ENCODE assay signal across 32 mouse cellular contexts in genomic region chr1:71307362-71307761, GRCm38 (mm10).
DNase-seq lines count a peak whose midpoint lies in the region; ATAC-seq and TF ChIP-seq lines count a peak whose summit lies in the region.
"Had no signal": no experiment of that assay in that cellular context is flagged by ENCODE, and none has a peak within 500 bp of the region (broad histone marks: within the 10 kb centered on the region; RNA-seq: fewer than 3 reads in every experiment).

No protein-coding gene starts in this region.

- peak in 1 of 2 experiments; percentile 16 for DNase-seq in heart, adult 2 months
- DNase-seq in heart, postnatal 25 days (ENCODE audit: low spot score): no peak
- peak; percentile 32 to 50 for DNase-seq in heart, adult 9 months (ENCODE audit: low spot score in 2 of 2)
- no peak for DNase-seq in frontal cortex, postnatal 10 days (ENCODE audit: low spot score in 2 of 2)
- DNase-seq in kidney, adult 9 months: no peak
- no peak for DNase-seq in thymus, postnatal 14 days
- DNase-seq: adrenal gland, adult 2 months; adrenal gland, postnatal 36 days; B cell, adult 2 months; cerebellum, adult 2 months; cerebellum, postnatal 14 days; gastrocnemius, postnatal 25 days; kidney, adult 8-10 months; kidney, postnatal 14 days; left cerebral cortex, postnatal 4 days; liver, postnatal 0 days; lung, postnatal 10 days; retina, postnatal 1 day; right cerebral cortex, postnatal 25 days had no signal

- intact Hi-C loops in heart, adult 2 months (cut with DNase I): no loop called here
- intact Hi-C loops in heart, postnatal 25 days (cut with DNase I): no loop called here

- H3K4me3 ChIP-seq in heart, adult 2 months: no peak overlapping the region
- H3K4me3 ChIP-seq in heart, embryonic 11.5 days (ENCODE audit: low read depth, low read length): no peak overlapping the region
- no peak overlapping the region for H3K4me3 ChIP-seq in heart, embryonic 16.5 days (ENCODE audit: low read length)
- H3K4me3 ChIP-seq: embryonic facial prominence, embryonic 15.5 days; forebrain, embryonic 13.5 days; hindbrain, embryonic 13.5 days; left cerebral cortex, adult 2 months; liver, embryonic 12.5 days; midbrain, embryonic 13.5 days; neural tube, embryonic 15.5 days; stomach, embryonic 15.5 days had no signal

- H3K9ac ChIP-seq in heart, adult 2 months (ENCODE audit: low read depth, low read length): no peak overlapping the region
- H3K9ac ChIP-seq in heart, embryonic 11.5 days (ENCODE audit: low read depth, low read length): no peak overlapping the region
- H3K9ac ChIP-seq in heart, embryonic 16.5 days (ENCODE audit: low read length): no peak overlapping the region
- H3K9ac ChIP-seq: embryonic facial prominence, embryonic 15.5 days; forebrain, embryonic 13.5 days; hindbrain, embryonic 13.5 days; liver, embryonic 12.5 days; liver, postnatal 0 days; midbrain, embryonic 13.5 days; neural tube, embryonic 15.5 days; stomach, embryonic 15.5 days had no signal

- no peaks in the 10 kb centered on the region for H3K79me2 ChIP-seq in heart, adult 2 months (replicated peaks; ENCODE audit: control insufficient read depth, insufficient read depth, low read length)

- H3K4me1 ChIP-seq in heart, adult 2 months (ENCODE audit: control insufficient read depth, insufficient read depth, low read length): no peaks in the 10 kb centered on the region; the same call in 1 of the 2 replicates
- peaks cover 6% of the 10 kb centered on the region for H3K4me1 ChIP-seq in heart, embryonic 11.5 days (ENCODE audit: control insufficient read depth, insufficient read depth, low read length)
- peaks cover 16% of the 10 kb centered on the region for H3K4me1 ChIP-seq in heart, embryonic 16.5 days (ENCODE audit: control insufficient read depth, insufficient read depth, low read length)
- H3K4me1 ChIP-seq: embryonic facial prominence, embryonic 15.5 days; forebrain, embryonic 13.5 days; liver, embryonic 12.5 days; neural tube, embryonic 15.5 days; stomach, embryonic 15.5 days had no signal

- 0 out of 2 replicates have a peak, but pooled peaks have one; percentile 49 for ATAC-seq in heart, embryonic 11.5 days (replicated peaks; ENCODE audit: insufficient number of reproducible peaks, low FRiP score, low TSS enrichment)
- ATAC-seq in heart, embryonic 16.5 days (replicated peaks; ENCODE audit: extremely low read depth, insufficient read depth, low FRiP score): peak; percentile 83
- ATAC-seq: activated CD4-positive, CD25-positive, alpha-beta regulatory T cell, adult 4 months; forebrain, embryonic 13.5 days; intestine, embryonic 16.5 days; liver, embryonic 12.5 days; liver, postnatal 0 days; midbrain, embryonic 13.5 days had no signal

- TF ChIP-seq CTCF in heart, adult 2 months (IDR thresholded peaks at IDR 0.05): no peak

- H3K9me3 ChIP-seq in heart, embryonic 11.5 days (replicated peaks; ENCODE audit: control insufficient read depth, low read length): no peaks in the 10 kb centered on the region
- H3K9me3 ChIP-seq in heart, embryonic 16.5 days (replicated peaks; ENCODE audit: control insufficient read depth, low read length): no peaks in the 10 kb centered on the region
- H3K9me3 ChIP-seq: embryonic facial prominence, embryonic 15.5 days; forebrain, embryonic 13.5 days; hindbrain, embryonic 13.5 days; liver, embryonic 12.5 days; midbrain, embryonic 13.5 days; neural tube, embryonic 15.5 days; stomach, embryonic 15.5 days had no signal

- no peak overlapping the region for H3K4me2 ChIP-seq in heart, embryonic 11.5 days
- H3K4me2 ChIP-seq in heart, embryonic 16.5 days (ENCODE audit: low read depth, low read length): no peak overlapping the region
- H3K4me2 ChIP-seq: embryonic facial prominence, embryonic 15.5 days; forebrain, embryonic 13.5 days; hindbrain, embryonic 13.5 days; liver, embryonic 12.5 days; midbrain, embryonic 13.5 days; neural tube, embryonic 15.5 days; stomach, embryonic 15.5 days had no signal

- no peak for TF ChIP-seq EP300 in heart, adult 2 months (IDR thresholded peaks at IDR 0.05; ENCODE audit: insufficient read depth, low read depth, low read length)

- 18% methylated on average over 2 of the region's 2 CpGs for WGBS in heart, adult 2 months
- 39% methylated on average over 2 of the region's 2 CpGs for WGBS in heart, embryonic 11.5 days (ENCODE audit: insufficient replicate concordance)
- WGBS in heart, embryonic 16.5 days: 43% methylated on average over 2 of the region's 2 CpGs

- peak overlapping the region; percentile 81 for H3K27ac ChIP-seq in heart, adult 2 months
- no peak overlapping the region for H3K27ac ChIP-seq in heart, embryonic 11.5 days (ENCODE audit: low read depth, low read length)
- peak overlapping the region; percentile 61 for H3K27ac ChIP-seq in heart, embryonic 16.5 days (ENCODE audit: low read length)
- H3K27ac ChIP-seq: embryonic facial prominence, embryonic 15.5 days; forebrain, embryonic 13.5 days; hindbrain, embryonic 13.5 days; left cerebral cortex, adult 2 months; liver, embryonic 12.5 days; macrophage; midbrain, embryonic 13.5 days; neural tube, embryonic 15.5 days; stomach, embryonic 15.5 days had no signal

- no peaks in the 10 kb centered on the region; the same call in 1 of the 2 replicates for H3K36me3 ChIP-seq in heart, adult 2 months (ENCODE audit: control insufficient read depth, insufficient read depth, low read length)
- H3K36me3 ChIP-seq in heart, embryonic 11.5 days (ENCODE audit: control insufficient read depth, insufficient read depth, low read length): no peaks in the 10 kb centered on the region
- no peaks in the 10 kb centered on the region for H3K36me3 ChIP-seq in heart, embryonic 16.5 days (ENCODE audit: control insufficient read depth, insufficient read depth)
- H3K36me3 ChIP-seq: embryonic facial prominence, embryonic 15.5 days; hindbrain, embryonic 13.5 days; liver, embryonic 12.5 days; midbrain, embryonic 13.5 days; neural tube, embryonic 15.5 days; stomach, embryonic 15.5 days had no signal

- TF ChIP-seq POLR2A in heart, adult 2 months (IDR thresholded peaks at IDR 0.05; ENCODE audit: insufficient read depth, low read depth, low read length): no peak

- no peaks in the 10 kb centered on the region for H3K27me3 ChIP-seq in heart, adult 2 months (ENCODE audit: control insufficient read depth, insufficient read depth, low read length)
- H3K27me3 ChIP-seq in heart, embryonic 11.5 days (ENCODE audit: control insufficient read depth, insufficient read depth, low read length): no peaks in the 10 kb centered on the region
- no peaks in the 10 kb centered on the region for H3K27me3 ChIP-seq in heart, embryonic 16.5 days (ENCODE audit: control insufficient read depth, insufficient read depth, low read length)
- H3K27me3 ChIP-seq: embryonic facial prominence, embryonic 15.5 days; forebrain, embryonic 13.5 days; hindbrain, embryonic 13.5 days; liver, embryonic 12.5 days; midbrain, embryonic 13.5 days; neural tube, embryonic 15.5 days; stomach, embryonic 15.5 days had no signal

Comparison
In these comparisons a context has a peak if more than half of its experiments do, and no peak if none do; other contexts are left out.
1. DNase-seq: peak in heart, adult 9 months (2 of 2); none in heart, postnatal 25 days (single experiment), frontal cortex, postnatal 10 days (0 of 2), kidney, adult 9 months (single experiment) and thymus, postnatal 14 days (single experiment).